11 mouse cellular contexts compared by ENCODE assay signal in genomic region chr13:28544819-28545180, GRCm38 (mm10).
DNase-seq lines count a peak whose midpoint lies in the region; ATAC-seq lines count a peak whose summit lies in the region.
"Had no signal": no experiment of that assay in that cellular context is flagged by ENCODE, and none has a peak within 500 bp of the region (broad histone marks: within the 10 kb centered on the region; RNA-seq: fewer than 3 reads in every experiment).

No protein-coding gene starts in this region.

- no peak overlapping the region for H3K9ac ChIP-seq in embryonic facial prominence, embryonic 12.5 days
- no peak overlapping the region for H3K9ac ChIP-seq in hindbrain, embryonic 11.5 days (ENCODE audit: low read depth, low read length)
- no peak overlapping the region for H3K9ac ChIP-seq in midbrain, embryonic 11.5 days (ENCODE audit: low read length)
- H3K9ac ChIP-seq: embryonic facial prominence, embryonic 15.5 days had no signal

- WGBS in embryonic facial prominence, embryonic 10.5 days, result 68% methylated on average over 2 of the region's 2 CpGs
- WGBS in embryonic facial prominence, embryonic 12.5 days, result 62% methylated on average over 2 of the region's 2 CpGs
- 65% methylated on average over 2 of the region's 2 CpGs for WGBS in hindbrain, embryonic 11.5 days
- 74% methylated on average over 2 of the region's 2 CpGs for WGBS in midbrain, embryonic 11.5 days

- peak overlapping the region; percentile 34 for H3K4me3 ChIP-seq in embryonic facial prominence, embryonic 10.5 days
- no peak overlapping the region for H3K4me3 ChIP-seq in embryonic facial prominence, embryonic 12.5 days
- H3K4me3 ChIP-seq in hindbrain, embryonic 11.5 days (ENCODE audit: low read depth, low read length), result no peak overlapping the region
- no peak overlapping the region for H3K4me3 ChIP-seq in midbrain, embryonic 11.5 days (ENCODE audit: low read depth, low read length)
- H3K4me3 ChIP-seq: embryonic facial prominence, embryonic 15.5 days had no signal

- ATAC-seq in embryonic facial prominence, embryonic 12.5 days (ENCODE audit: insufficient number of reproducible peaks, insufficient read depth, low FRiP score, low TSS enrichment), result no peak
- ATAC-seq in hindbrain, embryonic 11.5 days (ENCODE audit: low FRiP score), result no peak
- ATAC-seq in midbrain, embryonic 11.5 days (ENCODE audit: low FRiP score), result no peak

- peak overlapping the region; percentile 83 for H3K27ac ChIP-seq in embryonic facial prominence, embryonic 10.5 days (replicated peaks)
- peak overlapping the region; percentile 74 for H3K27ac ChIP-seq in embryonic facial prominence, embryonic 12.5 days
- H3K27ac ChIP-seq in hindbrain, embryonic 11.5 days (ENCODE audit: low read depth, low read length), result peak overlapping the region; percentile 58; the same call in 1 of the 2 replicates
- peak overlapping the region; percentile 64; the same call in 1 of the 2 replicates for H3K27ac ChIP-seq in midbrain, embryonic 11.5 days (ENCODE audit: low read depth, low read length)
- H3K27ac ChIP-seq: embryonic facial prominence, embryonic 15.5 days had no signal

- no peak for DNase-seq in embryonic facial prominence, embryonic 10.5 days (ENCODE audit: low spot score)
- no peak for DNase-seq in hindbrain, embryonic 11.5 days (ENCODE audit: low spot score)
- no peak for DNase-seq in midbrain, embryonic 11.5 days (ENCODE audit: low spot score, missing footprints)
- no peak for DNase-seq in heart, adult 9 months (ENCODE audit: low spot score in 2 of 2)
- no peak for DNase-seq in urinary bladder, adult 2 months (ENCODE audit: low spot score)
- no peak for DNase-seq in cerebellum, postnatal 25 days
- DNase-seq: adrenal gland, postnatal 36 days; gastrocnemius, postnatal 25 days; thymus, postnatal 14 days had no signal

- no peaks in the 10 kb centered on the region for H3K9me3 ChIP-seq in embryonic facial prominence, embryonic 10.5 days
- no peaks in the 10 kb centered on the region for H3K9me3 ChIP-seq in embryonic facial prominence, embryonic 12.5 days
- H3K9me3 ChIP-seq in hindbrain, embryonic 11.5 days (ENCODE audit: control insufficient read depth, low read length), result no peaks in the 10 kb centered on the region
- no peaks in the 10 kb centered on the region for H3K9me3 ChIP-seq in midbrain, embryonic 11.5 days (ENCODE audit: control insufficient read depth, low read length)
- H3K9me3 ChIP-seq: embryonic facial prominence, embryonic 15.5 days had no signal

- peaks cover 10% of the 10 kb centered on the region; the same call in 1 of the 2 replicates for H3K36me3 ChIP-seq in embryonic facial prominence, embryonic 10.5 days (replicated peaks)
- H3K36me3 ChIP-seq in embryonic facial prominence, embryonic 12.5 days, result 0 out of 2 replicates have a peak, but pooled peaks cover 8% of the 10 kb centered on the region
- H3K36me3 ChIP-seq in hindbrain, embryonic 11.5 days (ENCODE audit: control insufficient read depth, insufficient read depth, low read length), result no peaks in the 10 kb centered on the region
- H3K36me3 ChIP-seq in midbrain, embryonic 11.5 days (ENCODE audit: control insufficient read depth, insufficient read depth, low read length), result no peaks in the 10 kb centered on the region

- no peaks in the 10 kb centered on the region for H3K27me3 ChIP-seq in embryonic facial prominence, embryonic 10.5 days (replicated peaks; ENCODE audit: low read depth, poor library complexity, severe bottlenecking)
- no peaks in the 10 kb centered on the region for H3K27me3 ChIP-seq in embryonic facial prominence, embryonic 12.5 days
- no peaks in the 10 kb centered on the region for H3K27me3 ChIP-seq in hindbrain, embryonic 11.5 days (ENCODE audit: control insufficient read depth, insufficient read depth, low read length)
- no peaks in the 10 kb centered on the region for H3K27me3 ChIP-seq in midbrain, embryonic 11.5 days (ENCODE audit: control insufficient read depth, insufficient read depth, low read length)
- H3K27me3 ChIP-seq: embryonic facial prominence, embryonic 15.5 days had no signal

- H3K4me1 ChIP-seq in embryonic facial prominence, embryonic 10.5 days, result peaks cover 35% of the 10 kb centered on the region
- peaks cover 25% of the 10 kb centered on the region for H3K4me1 ChIP-seq in embryonic facial prominence, embryonic 12.5 days
- H3K4me1 ChIP-seq in hindbrain, embryonic 11.5 days (replicated peaks; ENCODE audit: control insufficient read depth, insufficient read depth, low read length), result 0 out of 2 replicates have a peak, but pooled peaks cover 4% of the 10 kb centered on the region
- H3K4me1 ChIP-seq in midbrain, embryonic 11.5 days (ENCODE audit: control insufficient read depth, insufficient read depth, low read length), result peaks cover 15% of the 10 kb centered on the region

- H3K4me2 ChIP-seq in embryonic facial prominence, embryonic 12.5 days (replicated peaks), result peak overlapping the region; percentile 24; the same call in 1 of the 2 replicates
- H3K4me2 ChIP-seq in hindbrain, embryonic 11.5 days (replicated peaks; ENCODE audit: low read depth, low read length), result no peak overlapping the region
- H3K4me2 ChIP-seq in midbrain, embryonic 11.5 days, result no peak overlapping the region
